Mouse (Mus musculus) thymus, postnatal 25 days (tissue): ENCODE results near the gene Mug2.
"Not testable (repeated sequence)": the region's sequence is repeated elsewhere in the genome, so short reads cannot be mapped to it uniquely, and the experiment has no call there.

Experiments used
- DNase-seq: peaks from one replicate; pipeline ENCODE4 v3.0.0; 2022

Gene Mug2

DNA sequence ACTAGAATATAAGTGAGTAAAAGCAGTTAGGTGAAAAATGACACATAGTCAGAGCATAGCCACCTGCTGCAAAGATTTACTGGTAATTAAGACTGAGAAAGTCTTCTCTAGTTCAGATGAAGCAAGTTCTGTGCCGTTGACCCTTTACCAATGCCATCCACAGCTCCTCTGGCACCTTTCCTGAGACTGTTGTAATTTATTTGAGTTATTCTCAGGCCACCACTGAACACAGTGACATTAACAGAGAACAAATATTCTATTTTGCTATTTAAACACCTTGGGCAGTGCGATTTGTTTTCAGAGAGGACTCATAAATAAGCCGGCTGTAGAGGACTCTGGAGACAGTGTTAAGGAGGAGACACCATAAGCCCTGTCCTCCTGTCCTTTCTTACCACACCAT lies at the start of gene Mug2:
TSS of gene Mug2 (plus strand) at position 301 of the 400 bp plus-strand sequence.
- DNase-seq = not testable (repeated sequence)

DNA sequence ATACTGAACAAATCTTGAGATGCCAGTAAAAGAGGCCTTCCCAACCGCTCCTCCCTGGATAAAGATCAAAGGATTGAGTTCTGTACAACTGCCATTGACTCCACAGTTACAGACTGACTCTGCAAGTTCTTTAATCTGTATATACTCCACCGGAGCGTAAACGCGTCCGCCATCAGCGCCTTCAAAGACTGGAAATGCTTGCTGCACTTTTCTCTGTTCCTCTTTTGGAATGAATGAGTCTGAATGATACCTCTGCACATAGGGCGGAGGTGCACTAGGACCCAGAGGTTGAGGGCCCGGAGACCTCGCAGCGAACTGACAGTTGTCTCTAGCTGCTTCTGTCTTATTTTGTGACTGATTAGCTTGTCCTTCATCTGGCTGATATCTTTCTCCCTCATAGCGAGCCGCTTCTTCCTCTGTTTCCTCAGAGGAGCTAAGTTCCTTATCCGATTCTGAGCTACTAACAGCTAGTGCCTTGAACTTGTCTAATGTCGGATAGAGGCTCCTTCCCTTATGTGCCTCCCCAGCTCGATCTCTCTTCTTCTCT lies 48.7 kb upstream of the Mug2 start:
- not testable (repeated sequence) for DNase-seq

GRCm38 (mm10) chr6:121975701-121976100 lies 30.9 kb upstream of the Mug2 start:
- DNase-seq = no peak

- DNase-seq = no peak
These were observed 94.3 kb downstream of the Mug2 start for GRCm38 (mm10) chr6:122100904-122101303.

GRCm38 (mm10) chr6:122101671-122102070 lies 95.1 kb downstream of the Mug2 start:
- DNase-seq = no peak

GRCm38 (mm10) chr6:122116963-122117362 lies 110.4 kb downstream of the Mug2 start:
- no peak for DNase-seq

- no peak for DNase-seq
These were observed 123.0 kb downstream of the Mug2 start for GRCm38 (mm10) chr6:122129521-122129920.
